In the genomic region with DNA sequence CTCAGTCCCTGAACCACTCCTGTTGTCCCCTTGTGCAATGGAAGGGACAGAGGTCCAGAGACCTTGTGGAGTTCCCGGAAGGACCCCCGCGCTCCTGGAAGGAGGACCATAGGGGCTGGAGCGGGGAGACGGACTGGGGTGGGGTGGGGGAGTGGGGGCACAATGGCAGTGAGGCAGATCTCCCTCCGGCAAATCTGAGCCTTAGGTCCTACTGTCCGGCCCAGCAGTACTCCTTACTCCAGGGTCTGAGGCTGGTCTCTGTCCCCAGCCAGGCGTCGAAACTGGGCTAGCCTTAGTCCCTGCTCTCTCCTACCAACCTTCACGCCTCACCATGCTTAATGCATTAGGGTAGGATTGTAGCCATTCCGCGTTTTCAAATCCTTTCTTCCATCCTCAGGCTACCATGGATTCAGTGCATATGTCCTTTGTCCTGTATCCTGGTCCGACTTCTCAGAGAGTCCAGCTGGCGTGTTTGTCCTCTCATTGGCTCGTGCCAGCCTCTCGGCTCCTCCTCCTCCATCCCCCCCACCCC, we compare ENCODE assay signal across 8 mouse cellular contexts. TPM values are rescaled to one million over a fixed set of nuclear protein-coding genes. Genes with fewer than 3 reads are reported as not detected.
DNase-seq lines count a peak whose midpoint lies in the region; ATAC-seq and TF ChIP-seq lines count a peak whose summit lies in the region.

No protein-coding gene starts in this region.

- TF ChIP-seq CTCF in hindbrain, postnatal 0 days (IDR thresholded peaks at IDR 0.05; ENCODE audit: low read depth) = no peak

- DNase-seq in adrenal gland, adult 2 months = peak; percentile 73
- DNase-seq in adrenal gland, adult 8-10 months = no peak
- DNase-seq in cerebellum, adult 8-10 months = peak; percentile 61
- peak; percentile 75 for DNase-seq in forelimb bud, embryonic 11.5 days (ENCODE audit: low read depth, low spot score)
- DNase-seq in hindbrain, postnatal 0 days (ENCODE audit: low spot score) = peak; percentile 83
- DNase-seq in limb, embryonic 10.5 days (ENCODE audit: low spot score) = peak; percentile 79
- peak; percentile 57 for DNase-seq in yolk sac, embryonic 10.5 days (ENCODE audit: low spot score)

- peak; percentile 81 for ATAC-seq in hindbrain, postnatal 0 days
- peak; percentile 84 for ATAC-seq in midbrain, embryonic 13.5 days

- peak overlapping the region; percentile 98 for H3K27ac ChIP-seq in hindbrain, postnatal 0 days
- H3K27ac ChIP-seq in limb, embryonic 10.5 days = peak overlapping the region; percentile 99
- H3K27ac ChIP-seq in midbrain, embryonic 13.5 days = peak overlapping the region; percentile 93

- H3K4me3 ChIP-seq in hindbrain, postnatal 0 days (ENCODE audit: low read length) = peak overlapping the region; percentile 68
- H3K4me3 ChIP-seq in limb, embryonic 10.5 days = peak overlapping the region; percentile 88
- peak overlapping the region; percentile 73 for H3K4me3 ChIP-seq in midbrain, embryonic 13.5 days (replicated peaks)

- H3K4me2 ChIP-seq in hindbrain, postnatal 0 days (ENCODE audit: low read depth, low read length) = peak overlapping the region; percentile 63
- peak overlapping the region; percentile 58 for H3K4me2 ChIP-seq in midbrain, embryonic 13.5 days (replicated peaks)

- 0% methylated on average over 16 of the region's 16 CpGs for WGBS in hindbrain, postnatal 0 days
- under 1% methylated on average over 16 of the region's 16 CpGs for WGBS in limb, embryonic 10.5 days
- WGBS in midbrain, embryonic 13.5 days = 2% methylated on average over 16 of the region's 16 CpGs

- H3K27me3 ChIP-seq in hindbrain, postnatal 0 days (ENCODE audit: insufficient read depth, low read length) = no peaks in the 10 kb centered on the region
- no peaks in the 10 kb centered on the region for H3K27me3 ChIP-seq in limb, embryonic 10.5 days (ENCODE audit: low read depth, poor library complexity, severe bottlenecking)
- H3K27me3 ChIP-seq in midbrain, embryonic 13.5 days = no peaks in the 10 kb centered on the region

- no peaks in the 10 kb centered on the region for H3K36me3 ChIP-seq in hindbrain, postnatal 0 days (ENCODE audit: insufficient read depth, low read length)
- H3K36me3 ChIP-seq in limb, embryonic 10.5 days = no peaks in the 10 kb centered on the region
- H3K36me3 ChIP-seq in midbrain, embryonic 13.5 days = no peaks in the 10 kb centered on the region

- no peaks in the 10 kb centered on the region for H3K4me1 ChIP-seq in hindbrain, postnatal 0 days (ENCODE audit: insufficient read depth, low read length)
- peaks cover 9% of the 10 kb centered on the region for H3K4me1 ChIP-seq in limb, embryonic 10.5 days
- 0 out of 2 replicates have a peak, but pooled peaks cover 2% of the 10 kb centered on the region for H3K4me1 ChIP-seq in midbrain, embryonic 13.5 days (replicated peaks)

- peak overlapping the region; percentile 78 for H3K9ac ChIP-seq in hindbrain, postnatal 0 days (replicated peaks; ENCODE audit: low read length)
- H3K9ac ChIP-seq in midbrain, embryonic 13.5 days (replicated peaks) = peak overlapping the region; percentile 85

- no peaks in the 10 kb centered on the region for H3K9me3 ChIP-seq in hindbrain, postnatal 0 days (ENCODE audit: low read length)
- H3K9me3 ChIP-seq in limb, embryonic 10.5 days (replicated peaks) = no peaks in the 10 kb centered on the region
- H3K9me3 ChIP-seq in midbrain, embryonic 13.5 days = no peaks in the 10 kb centered on the region

RNA-seq across cellular contexts. Expression of a gene that starts 8.5 kb away (rescaled TPM):
- 10 to 100 TPM; 14.1 to 21.5 TPM for total RNA-seq in adrenal gland, adult 2 months (2021)
- polyA plus RNA-seq in adrenal gland, adult 2 months (2012; rRNA removed) = 12.8 and 12.9 TPM in 2 replicates
- 10 to 100 TPM; 14.6 to 25.4 (median 22.3) TPM for total RNA-seq in adrenal gland, adult 8-10 months (2022)
- total RNA-seq in hindbrain, postnatal 0 days (2014; rRNA removed) = 30.2 and 42.8 TPM in 2 replicates
- 140 and 145 TPM in 2 replicates for polyA plus RNA-seq in hindbrain, postnatal 0 days (2015; fragmentation: Nextera tagmentation; extraction: Ambion mirVana)
- 141 and 148 TPM in 2 replicates for polyA plus RNA-seq in limb, embryonic 10.5 days (2016; fragmentation: Nextera tagmentation; extraction: Ambion mirVana)
- polyA plus RNA-seq in midbrain, embryonic 13.5 days (2015; fragmentation: Nextera tagmentation; extraction: Ambion mirVana) = 135 and 147 TPM in 2 replicates
